Mouse (Mus musculus): ENCODE data around the gene Htr1a. TPM values are rescaled to one million over a fixed set of nuclear protein-coding genes. Genes with fewer than 3 reads are reported as not detected.

Gene Htr1a
- polyA plus RNA-seq, 1 experiment from 2014 or later: 5.1 TPM

Other genes starting within 250 kb of the Htr1a start
- gene Rnf180, start 148.8 kb upstream of the Htr1a start, polyA plus RNA-seq (2015; fragmentation: Nextera tagmentation; extraction: Ambion mirVana): 26.2 and 30.1 TPM in 2 replicates

All from neural tube, embryonic 15.5 days (tissue).